Mouse (Mus musculus): Measurements from ENCODE around the gene Vdr.

Vdr gene

DNA sequence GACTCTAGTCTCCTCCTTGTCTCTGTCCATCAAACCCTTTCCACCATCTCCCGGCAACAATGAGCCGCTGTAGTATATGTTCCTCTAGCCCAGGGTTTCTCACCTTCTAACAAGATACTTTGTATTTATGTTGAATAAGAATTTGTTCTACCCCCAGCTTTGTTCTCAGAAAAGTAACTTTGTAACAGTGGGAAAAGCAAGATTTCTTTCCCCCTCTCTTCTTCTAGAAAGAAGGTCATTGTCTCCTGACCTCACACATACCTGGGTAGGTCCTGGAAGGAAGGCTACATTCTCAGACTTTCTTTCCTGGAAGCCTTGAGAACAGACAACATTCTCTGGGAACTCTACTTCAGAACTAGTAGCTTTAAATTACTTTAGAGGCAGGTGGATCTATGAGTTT lies at the start of gene Vdr:
Gene Vdr (minus strand): TSS at position 101 of the 400 bp plus-strand sequence.
- DNase-seq = no peak

DNA sequence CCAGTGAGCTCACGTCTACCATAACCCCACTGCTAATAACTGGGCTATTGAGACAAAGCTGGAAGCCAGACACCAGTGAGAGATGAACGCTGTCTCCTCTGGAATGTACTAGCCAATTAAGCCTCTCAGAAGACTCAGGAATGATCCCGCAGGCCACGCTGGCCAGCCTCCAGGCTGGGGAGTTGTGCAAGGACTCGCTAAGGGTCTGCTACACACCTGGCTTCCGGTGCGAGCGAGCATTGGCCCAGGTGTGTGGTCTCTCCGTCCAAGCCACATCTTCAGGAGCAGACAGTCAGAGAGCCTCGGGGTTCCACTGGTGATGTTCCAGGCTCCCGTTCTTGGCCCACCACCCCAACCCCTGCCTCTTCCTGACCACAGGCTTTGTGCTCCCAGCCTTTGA lies 46.0 kb upstream of the Vdr start:
- DNase-seq = no peak

DNA sequence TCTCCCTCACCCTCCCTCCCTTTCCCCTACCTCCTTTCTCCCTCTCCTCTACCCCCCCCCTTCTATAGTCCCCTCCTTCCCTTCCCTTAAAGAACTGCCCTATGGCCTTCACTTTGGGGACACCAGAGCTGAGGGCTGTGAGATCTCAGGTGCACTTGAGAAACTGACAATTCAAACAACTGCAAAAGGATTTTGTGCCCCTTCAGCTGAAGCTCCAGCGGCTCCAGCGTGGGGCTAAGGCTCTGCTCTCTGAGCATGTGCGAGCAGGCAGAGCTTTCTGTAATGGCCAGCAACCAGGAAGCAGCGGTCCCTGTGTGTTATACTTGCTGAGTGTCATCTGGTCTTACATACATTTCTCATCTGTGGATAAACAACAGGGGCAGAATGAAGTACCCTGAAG lies 45.3 kb upstream of the Vdr start:
- no peak for DNase-seq

DNA sequence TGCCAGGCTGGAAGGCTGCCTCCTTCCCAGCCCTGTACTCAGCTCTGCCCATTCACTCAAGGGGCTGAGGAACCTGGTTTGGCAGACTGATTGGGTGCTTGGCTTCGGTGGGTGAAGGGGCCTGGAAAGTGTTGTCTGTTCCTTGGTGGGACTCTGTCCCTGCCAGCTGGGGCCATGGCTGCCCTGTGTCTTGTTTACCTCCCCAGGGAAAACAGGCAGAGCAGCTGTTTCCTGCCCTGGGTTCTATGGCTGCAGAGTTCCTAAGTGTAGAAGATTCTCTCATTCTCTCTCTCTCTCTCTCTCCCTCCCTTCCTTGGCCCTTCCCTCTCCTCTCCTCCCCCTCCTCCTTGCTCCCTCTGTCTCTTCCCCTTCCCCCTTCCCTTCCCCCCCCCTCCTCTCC lies 44.9 kb upstream of the Vdr start:
- no peak for DNase-seq

DNA sequence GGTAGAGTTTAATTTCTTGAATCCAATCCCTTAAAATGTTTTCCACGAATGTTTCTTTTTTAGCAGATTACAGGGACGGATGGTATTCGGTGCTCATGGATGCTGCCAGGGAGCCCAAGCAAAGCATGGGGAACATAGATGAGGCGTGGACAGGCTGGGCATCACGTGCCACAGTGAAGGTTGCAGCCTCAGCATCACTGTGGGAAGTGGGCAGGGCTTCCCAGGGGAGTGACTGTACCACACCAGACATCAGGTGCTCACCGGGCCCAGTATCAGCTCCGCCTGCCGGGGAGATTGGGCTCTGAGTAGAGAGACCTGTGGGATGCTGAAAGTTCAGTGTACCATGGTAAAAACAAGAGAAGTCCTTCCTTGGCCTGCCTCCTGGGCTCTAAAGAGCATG lies 44.2 kb upstream of the Vdr start:
- no peak for DNase-seq

DNA sequence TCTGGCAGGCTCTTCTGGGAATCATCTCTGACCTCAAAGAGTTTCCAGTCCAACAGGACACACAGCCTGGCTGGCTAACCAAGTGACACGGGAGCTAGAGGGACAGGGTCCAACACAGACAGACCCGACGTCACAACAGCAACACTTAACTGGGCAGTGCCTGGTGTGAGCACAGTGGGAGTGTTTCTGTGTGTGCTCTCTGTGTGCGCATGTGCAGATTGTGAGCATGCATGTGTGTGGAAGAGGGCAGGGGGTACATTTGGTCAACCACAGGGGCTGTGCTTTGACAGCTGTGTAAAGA lies 42.4 kb upstream of the Vdr start:
- no peak for DNase-seq

DNA sequence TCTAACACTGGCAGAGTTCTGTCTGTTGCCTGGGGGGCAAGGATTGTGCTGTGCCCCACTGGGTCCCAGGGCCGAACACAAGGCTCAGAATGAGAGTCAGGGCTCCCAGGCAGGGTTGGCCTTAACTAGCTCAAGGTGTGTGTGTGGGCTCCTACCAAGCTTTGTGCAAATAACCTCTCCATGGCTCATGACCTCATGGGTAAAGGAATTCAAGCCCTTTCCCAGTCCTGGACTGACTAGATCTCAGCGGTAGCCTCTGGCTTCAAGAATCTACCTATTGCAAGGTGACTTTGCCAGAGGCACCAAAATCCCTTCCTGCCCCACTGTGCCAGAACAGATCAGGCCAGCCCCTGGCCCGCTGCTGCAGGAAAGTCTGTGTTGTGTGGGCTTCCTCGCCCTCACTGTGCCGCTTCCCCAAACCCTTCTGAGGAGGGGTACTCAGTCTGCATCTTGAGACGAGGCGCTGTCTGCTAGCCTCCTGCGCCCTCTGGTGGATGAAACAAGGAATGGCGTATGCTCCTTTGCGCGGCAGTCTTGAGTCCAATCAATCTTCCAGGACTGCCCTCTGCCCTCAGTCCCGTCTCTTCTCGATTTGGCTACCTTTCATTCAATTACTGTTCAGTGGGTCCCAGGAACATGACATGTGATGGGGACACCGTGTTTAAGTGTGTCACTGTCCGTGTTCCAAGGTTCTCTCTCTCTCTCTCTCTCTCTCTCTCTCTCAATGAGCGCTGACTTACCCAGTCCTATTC lies 41.9 kb upstream of the Vdr start:
- peak; percentile 78 for DNase-seq

DNA sequence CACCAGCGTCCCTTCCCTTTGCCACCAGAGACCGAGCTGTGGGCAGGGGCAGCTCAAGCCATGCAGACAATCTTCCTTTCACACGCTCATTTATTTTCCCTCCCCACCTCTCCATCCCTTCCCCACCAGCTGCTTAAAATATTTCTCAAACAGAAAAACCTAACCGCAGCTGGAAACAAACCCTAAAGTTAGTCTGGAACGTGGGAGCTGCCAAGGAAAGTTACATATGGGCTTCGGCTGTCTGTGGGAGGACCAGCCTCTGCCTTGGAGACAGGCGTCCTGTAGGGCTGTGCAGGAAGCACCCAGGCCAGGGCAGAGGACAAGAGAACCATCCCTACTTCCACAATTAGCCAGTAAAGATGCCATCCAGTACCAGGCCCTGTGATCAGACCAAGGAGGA lies 39.8 kb upstream of the Vdr start:
- DNase-seq = no peak

DNA sequence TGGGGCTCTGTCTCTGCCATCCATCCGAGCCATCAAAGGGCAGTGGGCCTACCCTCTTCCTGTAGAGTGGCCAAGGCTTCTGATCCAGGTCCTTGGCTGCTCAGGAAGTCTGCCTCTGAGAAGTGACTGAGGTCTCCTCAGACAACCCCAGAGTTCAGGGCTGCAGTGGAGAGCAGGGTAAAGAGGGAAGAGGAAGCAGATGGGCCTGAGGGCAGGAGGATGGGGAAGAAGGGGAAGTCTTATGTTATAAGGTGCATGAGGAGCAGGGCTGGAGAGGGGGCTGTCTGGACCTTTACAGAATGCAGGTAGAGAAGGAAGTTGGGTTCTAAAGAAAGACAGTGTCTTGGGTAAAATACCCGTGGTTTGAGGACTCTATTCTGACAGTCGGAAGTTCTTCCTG lies 39.3 kb upstream of the Vdr start:
- DNase-seq = no peak

DNA sequence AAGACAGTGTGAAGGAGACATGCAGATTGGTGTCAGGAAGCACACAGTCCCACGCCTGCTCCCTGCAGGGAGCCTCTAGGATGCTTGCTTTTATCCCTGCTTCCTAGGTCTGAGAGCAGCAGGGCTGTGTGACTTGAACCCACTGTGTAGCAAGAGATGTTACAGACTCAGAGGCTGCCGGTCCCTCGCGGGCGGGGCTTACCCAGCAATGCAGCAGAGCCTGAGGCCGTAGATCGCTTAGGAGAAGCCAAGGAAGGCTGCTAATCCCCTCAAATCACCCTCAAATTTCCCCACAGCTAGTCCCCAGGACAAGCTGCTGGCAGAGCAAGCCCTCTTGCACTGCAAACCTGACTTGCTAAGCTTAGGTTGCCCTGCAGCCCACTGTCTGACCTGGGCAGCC lies 38.3 kb upstream of the Vdr start:
- no peak for DNase-seq

DNA sequence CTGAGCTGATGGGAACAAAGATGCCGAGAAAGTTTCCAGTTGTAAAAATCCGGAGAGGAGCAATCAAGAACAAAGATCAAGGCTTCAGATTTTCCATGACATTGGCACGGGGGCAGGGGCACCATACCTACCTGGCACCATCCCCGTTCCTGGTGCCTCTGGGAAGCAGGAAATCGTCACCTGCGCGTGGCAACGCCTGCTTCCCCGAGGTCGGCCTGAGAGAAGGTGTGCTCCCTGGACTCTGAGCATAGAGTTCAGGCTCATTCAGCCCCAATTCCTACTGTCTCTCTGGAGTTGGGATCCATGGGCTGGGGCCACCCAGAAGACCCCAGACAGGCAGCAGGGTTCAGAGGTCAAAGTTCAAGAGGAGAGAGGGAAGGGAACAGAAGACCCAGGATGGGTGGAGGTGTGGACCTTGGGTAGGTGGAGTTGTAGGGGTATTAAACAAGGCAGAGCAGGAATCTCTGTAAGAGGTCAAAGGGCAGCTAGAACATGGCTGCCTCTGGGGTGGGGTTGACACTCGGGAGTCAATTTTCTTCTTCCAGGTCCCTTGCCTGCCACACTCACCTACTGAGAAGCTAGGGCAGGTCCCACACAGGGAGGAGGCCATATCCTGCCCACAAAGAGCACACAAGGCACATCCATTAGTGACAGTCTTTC lies 35.4 kb upstream of the Vdr start:
- no peak for DNase-seq

DNA sequence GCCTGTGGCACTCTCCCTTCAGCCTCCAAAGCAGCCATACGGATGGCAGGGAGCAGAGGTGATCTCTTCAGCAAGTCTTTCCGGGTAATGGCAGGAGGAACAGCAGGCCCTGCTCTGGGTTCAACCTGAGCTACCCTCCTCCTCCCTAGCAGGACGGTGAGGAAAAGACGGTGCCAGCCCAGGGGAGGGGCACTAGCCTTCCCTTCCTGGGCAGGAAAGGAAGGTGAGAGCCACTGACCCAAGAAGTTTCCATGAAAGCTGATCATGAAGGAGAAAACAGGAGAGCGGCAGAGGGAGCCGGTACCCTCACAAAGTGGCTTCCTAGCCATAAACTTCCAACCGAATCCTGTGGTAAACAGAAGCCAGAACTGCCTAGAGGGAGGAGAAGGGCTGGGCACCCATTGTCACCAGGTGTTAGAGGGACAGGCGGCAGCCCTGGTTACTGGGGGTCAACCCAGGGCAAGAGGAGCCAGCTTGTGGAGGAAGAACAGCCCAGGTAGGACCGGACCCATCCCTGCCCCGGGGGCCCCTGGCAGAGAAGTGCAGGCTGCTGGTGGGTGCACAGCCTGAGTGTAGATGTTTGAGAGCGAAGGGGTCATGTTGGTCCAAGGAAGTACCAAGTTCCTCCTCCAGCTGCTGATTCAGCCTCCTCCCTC lies 34.6 kb upstream of the Vdr start:
- DNase-seq = no peak

DNA sequence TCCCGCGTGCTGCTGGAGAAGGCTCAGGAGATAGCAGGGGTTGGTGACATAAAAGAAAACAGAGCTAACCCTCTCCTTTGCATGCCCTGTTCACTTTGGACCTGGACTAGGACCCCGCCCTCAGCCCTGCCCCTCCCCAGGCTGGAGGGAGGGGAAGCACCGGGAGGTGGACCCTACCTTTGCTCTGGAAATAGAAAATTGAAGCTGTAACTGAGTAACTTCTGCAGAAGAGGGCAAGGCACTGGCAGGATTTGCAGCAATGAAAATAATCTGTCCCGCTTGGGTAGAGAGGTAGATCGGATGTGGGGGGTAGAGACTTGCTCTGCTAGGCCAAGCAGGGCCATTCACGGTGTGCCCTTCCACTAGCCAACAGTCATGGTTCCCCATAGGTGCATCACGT lies 32.9 kb upstream of the Vdr start:
- no peak for DNase-seq

DNA sequence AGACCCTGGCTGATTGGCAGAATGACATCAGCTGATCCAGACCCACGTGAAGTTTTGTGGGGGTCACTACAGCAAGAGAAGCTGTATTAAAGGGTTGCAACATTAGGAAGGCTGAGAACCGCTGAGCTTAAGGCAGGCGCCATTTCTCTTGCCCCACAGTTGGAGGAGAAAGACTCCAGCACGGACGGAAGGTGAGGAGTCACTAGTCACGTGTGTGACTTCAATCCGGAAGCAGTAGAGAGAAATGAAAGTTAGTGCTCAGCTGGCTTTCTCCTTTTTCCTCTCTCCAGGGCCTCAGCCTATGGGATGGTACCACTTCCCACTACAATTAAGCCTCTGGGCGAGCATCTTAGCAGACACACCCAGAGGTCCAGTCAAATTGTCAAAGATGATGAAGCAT lies 32.1 kb upstream of the Vdr start:
- no peak for DNase-seq

DNA sequence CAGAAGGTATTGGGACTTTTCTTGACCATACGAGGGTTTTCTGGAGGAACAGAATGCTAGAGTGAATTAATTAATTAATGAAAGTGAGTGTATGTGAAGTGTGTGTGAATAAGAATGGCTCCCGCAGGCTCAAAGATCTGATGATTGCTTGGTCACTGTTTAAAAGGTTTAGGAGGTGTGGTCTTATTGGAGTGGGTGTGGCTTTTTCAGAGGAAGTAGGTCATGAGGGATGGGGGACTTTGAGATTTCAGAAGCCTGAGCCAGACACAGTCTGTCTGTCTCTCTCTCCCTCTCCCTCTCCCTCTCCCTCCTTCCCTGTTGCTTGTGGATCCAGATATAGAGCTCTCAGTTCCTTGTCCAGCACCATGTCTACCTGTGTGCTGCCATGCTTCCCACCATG lies 30.9 kb upstream of the Vdr start:
- no peak for DNase-seq

DNA sequence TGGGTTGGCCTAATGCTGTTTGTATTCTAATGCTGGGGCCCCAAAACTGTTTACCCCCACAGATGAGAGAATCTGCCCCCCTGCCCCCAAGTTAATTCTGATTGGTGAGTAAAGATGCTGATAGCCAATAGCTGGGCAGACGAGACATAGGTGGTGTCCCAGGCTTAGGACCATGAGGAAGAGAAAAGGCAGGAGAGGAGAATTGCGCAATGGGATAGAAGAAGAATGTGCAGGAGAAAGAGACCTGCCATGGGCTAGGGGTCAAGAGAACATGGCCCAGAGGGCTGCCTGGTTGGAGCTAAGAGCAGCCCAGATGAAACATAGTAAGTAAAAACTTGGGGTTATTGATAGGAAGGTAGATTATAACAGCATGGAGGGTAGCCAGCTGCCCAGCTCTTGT lies 29.7 kb upstream of the Vdr start:
- DNase-seq = no peak

DNA sequence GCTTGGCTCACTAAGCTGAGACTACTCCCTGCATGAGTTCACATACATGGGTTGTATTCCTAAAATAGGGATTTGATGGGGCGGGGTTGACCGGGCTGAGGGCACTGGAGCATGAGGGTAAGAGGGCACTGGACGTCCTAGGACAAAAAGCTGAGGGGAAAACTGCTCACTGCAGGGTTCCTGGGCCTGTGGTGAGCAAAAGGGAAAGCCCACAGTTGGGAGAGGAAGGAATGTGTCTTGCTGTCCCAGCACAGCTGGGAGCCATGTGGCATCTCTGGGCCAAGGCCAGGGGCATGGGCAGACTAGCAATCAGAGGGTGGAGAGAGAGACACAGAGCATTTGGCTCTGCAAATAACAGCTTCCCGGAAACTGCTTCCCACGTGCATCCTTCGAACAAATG lies 28.1 kb upstream of the Vdr start:
- no peak for DNase-seq

DNA sequence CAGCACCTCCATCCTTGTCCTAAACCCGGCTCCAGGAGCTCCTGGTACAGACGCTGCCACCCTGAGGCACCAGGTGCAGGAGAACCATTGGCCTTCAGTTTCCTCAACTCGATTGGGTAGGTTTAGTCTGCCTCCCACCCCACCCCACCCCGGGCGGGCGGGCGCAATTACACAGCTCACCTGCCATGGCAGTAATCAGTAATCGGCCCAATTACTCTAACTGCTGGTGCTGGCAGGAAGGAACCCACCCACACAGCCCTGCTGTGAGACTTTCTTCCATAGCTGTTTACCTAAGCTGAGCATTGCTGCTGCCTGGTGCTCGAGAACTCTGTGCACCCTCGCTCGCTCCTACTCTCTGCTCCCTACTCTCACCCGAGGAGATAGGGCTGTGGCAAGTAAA lies 22.0 kb upstream of the Vdr start:
- DNase-seq = no peak

DNA sequence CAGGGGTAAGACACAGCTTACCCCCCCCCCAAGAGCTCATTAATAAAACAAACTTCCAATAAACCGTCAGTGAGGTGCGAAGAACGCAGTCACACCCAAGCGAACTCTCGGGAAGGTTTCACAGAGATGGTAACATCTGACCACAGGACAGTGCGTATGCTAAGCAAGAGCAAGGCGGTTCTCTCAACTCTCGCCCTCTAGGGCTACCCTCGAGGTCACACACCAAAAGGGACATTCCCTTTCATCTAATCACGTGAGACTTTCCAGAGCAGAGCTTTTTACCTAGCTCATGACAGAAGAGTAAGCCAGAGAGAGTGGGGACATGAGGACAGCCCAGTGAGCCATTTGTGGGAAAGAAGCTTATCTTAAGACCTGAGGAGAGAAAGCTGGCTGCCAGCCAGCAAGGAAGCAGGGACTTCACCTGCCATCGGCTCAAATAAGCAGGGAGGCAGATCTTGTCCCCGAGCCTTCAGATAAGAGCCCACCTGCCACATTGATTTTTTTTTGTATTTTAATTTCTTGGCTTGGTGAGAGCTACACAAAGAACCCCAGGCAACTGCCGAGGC lies 18.9 kb upstream of the Vdr start:
- DNase-seq = no peak

DNA sequence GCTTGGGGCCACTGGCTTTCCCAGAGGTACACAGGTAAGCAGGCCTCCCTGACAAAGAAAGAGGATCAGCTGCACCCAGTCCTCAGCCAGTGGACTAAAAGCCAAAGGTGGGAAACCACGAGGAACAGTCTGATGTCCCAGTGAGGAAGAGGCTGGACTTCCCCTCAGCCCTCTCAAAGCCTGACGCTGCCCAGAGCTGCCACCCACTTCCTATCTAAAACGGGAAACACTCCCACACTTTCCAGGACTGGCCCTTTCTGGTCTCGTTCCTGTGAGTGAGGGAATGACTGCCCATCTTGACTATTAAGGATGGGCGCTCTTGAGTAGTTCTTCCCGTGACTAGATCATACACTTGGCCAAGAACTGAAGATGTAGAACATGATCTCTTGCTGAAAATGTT lies 17.4 kb upstream of the Vdr start:
- no peak for DNase-seq

DNA sequence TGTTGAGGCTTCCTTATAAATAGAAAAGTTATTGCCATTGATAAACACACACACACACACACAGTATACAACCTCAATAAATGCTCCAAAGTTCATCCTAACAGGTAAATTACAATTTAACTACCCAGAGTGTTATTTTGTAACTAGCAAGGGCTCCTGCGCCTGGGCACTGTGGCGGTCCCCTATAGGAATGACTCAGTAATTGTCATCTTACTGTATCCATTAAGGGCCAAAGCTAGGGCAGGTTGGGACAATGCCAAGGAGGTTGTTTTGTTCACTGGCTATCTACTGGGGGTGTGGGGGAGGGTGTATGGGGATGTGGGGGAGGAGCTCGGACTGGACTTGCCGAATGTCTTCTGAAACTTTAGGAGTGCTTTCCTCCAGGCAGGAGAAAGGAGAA lies 16.6 kb upstream of the Vdr start:
- no peak for DNase-seq

DNA sequence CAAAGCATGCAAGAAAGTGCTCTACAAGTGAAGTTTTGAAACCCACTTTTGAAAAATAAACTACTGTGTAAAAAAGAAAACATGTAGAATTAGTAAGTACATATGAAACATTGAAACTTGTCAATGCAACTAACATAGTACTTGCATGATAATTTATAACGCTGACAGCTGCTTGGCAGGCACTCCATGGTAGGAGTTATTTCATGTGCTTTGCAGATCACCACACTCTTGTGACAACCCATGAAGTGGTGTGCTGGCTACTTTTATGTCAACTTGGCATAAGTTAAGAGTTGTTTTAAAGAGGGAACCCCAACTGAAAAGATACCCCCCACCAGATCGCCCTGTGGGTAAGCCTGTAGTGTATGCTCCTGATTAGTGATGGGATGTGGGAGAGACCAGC lies 12.0 kb upstream of the Vdr start:
- no peak for DNase-seq

DNA sequence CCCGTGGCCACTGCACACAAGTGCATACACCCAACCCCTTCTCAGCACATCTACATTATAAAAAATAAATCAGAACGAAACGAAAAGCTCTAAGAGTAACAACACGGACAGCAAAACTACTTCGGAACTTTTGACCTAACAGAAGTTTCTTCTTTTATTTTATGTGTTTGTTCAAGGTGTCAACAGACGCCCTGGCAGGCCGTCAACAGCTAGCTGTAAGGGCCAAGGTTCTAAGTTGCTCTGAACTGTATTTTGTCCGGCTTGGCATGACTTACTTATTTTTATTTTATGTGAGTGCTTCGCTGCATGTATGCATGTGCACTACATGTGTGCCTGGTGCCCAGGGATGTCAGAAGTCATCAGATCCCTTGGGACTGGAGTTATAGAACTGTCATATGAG lies 11.4 kb upstream of the Vdr start:
- no peak for DNase-seq

DNA sequence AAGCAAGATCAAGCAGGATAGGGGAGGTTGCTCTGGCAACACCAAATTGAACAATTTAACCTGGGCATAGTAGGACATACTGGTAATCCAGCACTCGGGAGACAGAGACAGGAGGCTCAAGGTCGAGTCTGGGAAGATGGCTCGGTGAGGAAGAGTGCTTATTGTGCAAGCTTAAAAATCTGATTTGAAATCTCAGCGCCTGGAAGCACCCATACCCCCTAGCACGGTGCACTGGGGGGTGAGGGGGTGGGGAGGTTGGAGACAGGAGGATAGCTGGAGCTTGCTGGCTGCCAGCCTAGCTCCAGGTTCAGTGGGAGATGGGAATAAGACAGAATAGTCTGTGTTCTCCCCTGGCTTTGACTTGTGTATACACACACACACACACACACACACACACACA lies 9.9 kb upstream of the Vdr start:
- no peak for DNase-seq

DNA sequence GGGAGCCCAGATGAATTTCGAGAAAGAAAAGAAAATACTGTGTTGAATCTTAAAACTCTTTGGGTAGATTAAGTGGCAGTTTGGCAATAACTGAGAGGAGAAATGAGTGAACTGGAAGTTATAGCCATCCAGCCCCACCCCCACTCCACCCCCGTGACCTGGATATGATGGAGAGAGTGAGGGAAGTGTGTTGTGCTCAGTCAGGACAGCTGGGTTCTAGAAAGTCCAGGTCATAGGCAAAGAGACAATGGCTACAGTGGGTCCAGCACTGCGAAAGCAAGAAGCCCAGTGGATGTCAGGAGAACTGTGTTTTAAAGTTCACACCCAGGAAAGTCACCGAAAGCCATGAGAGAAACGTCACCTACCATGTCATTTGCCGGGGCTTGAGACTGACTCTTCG lies 8.8 kb upstream of the Vdr start:
- no peak for DNase-seq

Measured in thymus, postnatal 4 days (tissue).